Mouse (Mus musculus): Measurements from ENCODE around the gene Kctd3.

DNA sequence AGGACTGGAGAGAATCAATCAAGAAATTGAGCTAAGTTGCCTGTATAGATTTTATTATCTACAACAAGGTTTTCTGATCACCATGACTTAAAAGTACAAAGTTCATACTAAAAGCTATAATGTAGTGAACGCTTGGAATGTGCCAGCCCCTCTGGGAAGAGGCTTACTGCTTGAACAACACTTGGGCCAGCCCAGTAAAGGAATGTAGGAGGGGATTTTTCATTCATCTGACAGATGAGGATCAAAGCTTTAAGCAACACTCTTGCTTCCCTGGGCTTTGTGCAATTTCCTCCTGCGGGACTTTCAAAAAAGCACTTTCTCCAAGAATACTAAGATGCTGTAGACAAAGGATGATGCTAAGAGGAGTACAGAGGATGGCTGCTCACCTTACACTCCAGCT lies 48.3 kb upstream of the Kctd3 start:
- TF ChIP-seq CTCF (IDR thresholded peaks at IDR 0.05; ENCODE audit: insufficient read depth, low read length), result no peak
- no peak for TF ChIP-seq POLR2A (IDR thresholded peaks at IDR 0.05; ENCODE audit: borderline replicate concordance, extremely low read depth, low read depth, low read length)
